Mouse (Mus musculus) liver, postnatal 0 days (tissue): ENCODE results near the gene Hormad2.

Source experiments
- CTCF ChIP-seq: sonication (generic); IDR thresholded peaks from 2 replicates; pipeline ENCODE4 v1.5.1; 2016; ENCODE audit warnings: antibody characterized with exemption, low read depth
- EP300 ChIP-seq: IDR thresholded peaks from 2 replicates; pipeline ENCODE4 v1.6.1; 2016; ENCODE audit warnings: antibody characterized with exemption, low read depth, mild to moderate bottlenecking

DNA sequence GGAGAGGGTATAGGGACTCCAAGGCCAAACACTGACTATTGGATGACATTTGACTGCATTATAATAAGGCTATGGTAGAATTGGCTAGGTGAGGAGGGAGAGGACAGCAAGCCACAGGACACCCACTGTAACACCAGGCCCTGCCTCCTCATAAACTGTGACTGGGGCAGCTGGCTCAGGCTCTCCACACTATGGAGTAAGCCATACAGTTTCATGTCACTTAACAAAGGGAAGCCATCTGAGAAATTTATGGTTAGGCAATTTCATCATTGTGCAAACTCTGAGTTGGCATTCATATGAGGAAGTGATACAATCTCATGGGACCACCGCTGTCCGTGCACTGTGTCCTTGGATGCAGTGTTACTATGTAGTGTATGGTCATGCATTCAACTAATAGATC lies 107.9 kb downstream of the Hormad2 start:
- no peak for TF ChIP-seq CTCF
- no peak for TF ChIP-seq EP300
